In the genomic region with DNA sequence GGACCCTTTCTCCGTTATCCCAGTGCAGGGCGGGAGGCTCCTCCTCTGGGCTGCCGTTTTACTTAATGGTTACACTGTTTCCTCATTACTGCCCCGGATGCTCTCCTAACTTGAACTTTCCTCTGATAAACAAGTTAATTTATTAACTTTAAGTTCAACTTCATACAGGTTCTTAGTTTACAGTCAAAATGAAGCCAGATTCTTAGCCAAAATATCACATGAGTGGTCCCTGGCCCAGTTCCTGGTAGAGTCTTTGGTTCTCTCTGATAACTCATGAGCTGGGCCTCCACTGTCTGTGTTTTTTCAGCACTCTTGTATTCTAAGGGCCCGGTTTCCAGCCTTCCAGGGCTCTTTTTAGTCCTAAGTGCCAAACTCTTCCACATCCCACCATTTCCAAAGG, we compare ENCODE assay signal across 13 mouse cellular contexts.
"Had no signal": no experiment of that assay in that cellular context is flagged by ENCODE, and none has a peak within 500 bp of the region (broad histone marks: within the 10 kb centered on the region; RNA-seq: fewer than 3 reads in every experiment).

No protein-coding gene starts in this region.

- H3K27ac ChIP-seq: intestine, embryonic 15.5 days; kidney, postnatal 0 days; limb, embryonic 12.5 days; limb, embryonic 15.5 days; liver, embryonic 13.5 days had no signal

- H3K9me3 ChIP-seq: intestine, embryonic 15.5 days; limb, embryonic 12.5 days; limb, embryonic 15.5 days; liver, embryonic 13.5 days had no signal

- H3K4me1 ChIP-seq: limb, embryonic 12.5 days had no signal

- H3K9ac ChIP-seq: intestine, embryonic 15.5 days; limb, embryonic 12.5 days; limb, embryonic 15.5 days; liver, embryonic 13.5 days had no signal

- H3K36me3 ChIP-seq: intestine, embryonic 15.5 days; limb, embryonic 12.5 days; limb, embryonic 15.5 days; liver, embryonic 13.5 days had no signal

- H3K4me2 ChIP-seq: intestine, embryonic 15.5 days; limb, embryonic 12.5 days; limb, embryonic 15.5 days; liver, embryonic 13.5 days; midbrain, embryonic 11.5 days had no signal

- H3K27me3 ChIP-seq: intestine, embryonic 15.5 days; limb, embryonic 12.5 days; limb, embryonic 15.5 days; liver, embryonic 13.5 days had no signal

- H3K4me3 ChIP-seq: intestine, embryonic 15.5 days; limb, embryonic 12.5 days; limb, embryonic 15.5 days; liver, embryonic 13.5 days had no signal

- DNase-seq: left cerebral cortex, postnatal 4 days; liver, embryonic 13.5 days; lung, adult 2 months; lung, postnatal 14 days; lung, postnatal 4 days; midbrain, embryonic 14.5 days; thymus, adult 18-20 months; thymus, postnatal 4 days had no signal

- ATAC-seq: intestine, embryonic 15.5 days had no signal
